Mouse (Mus musculus) MEL (cell line): ENCODE results near the gene Brwd1. TPM values are rescaled to one million over a fixed set of nuclear protein-coding genes. Genes with fewer than 3 reads are reported as not detected.

Experiments
- DNase-seq: peaks from one replicate; pipeline ENCODE4 v3.0.0; 2011; ENCODE audit warnings: low read depth, low spot score
- H3K27ac ChIP-seq: 2 replicates; pipeline ENCODE4 v1.5.1; 2012; ENCODE audit warnings: low read depth, mild to moderate bottlenecking, control low read depth, low read length, moderate library complexity; ENCODE audit not compliant: control insufficient read depth
- H3K27me3 ChIP-seq, 2 experiments: fragments of 150-350 bp in 1 of 2; sonication (generic) in 1 of 2; 2 replicates each; pipeline ENCODE4 v1.6.1; 2012; ENCODE audit warnings: low read length in 2 of 2, mild to moderate bottlenecking in 2 of 2, improper control_type of control experiment in 1 of 2, moderate library complexity in 1 of 2; ENCODE audit not compliant: insufficient read depth in 2 of 2, control insufficient read depth in 1 of 2
- H3K36me3 ChIP-seq, 2 experiments: 2 replicates each; pipeline ENCODE4 v1.6.1; 2012 to 2014; ENCODE audit warnings: low read length in 2 of 2, improper control_type of control experiment in 1 of 2, inconsistent platforms in 1 of 2, mild to moderate bottlenecking in 1 of 2; ENCODE audit not compliant: insufficient read depth in 2 of 2, control insufficient read depth in 1 of 2
- H3K4me1 ChIP-seq, 2 experiments: fragments of 150-350 bp in 1 of 2; sonication (generic) in 1 of 2; 2 replicates each; pipeline ENCODE4 v1.6.1; 2012; ENCODE audit warnings: low read length in 2 of 2, improper control_type of control experiment in 1 of 2, mild to moderate bottlenecking in 1 of 2; ENCODE audit not compliant: insufficient read depth in 2 of 2, control insufficient read depth in 1 of 2
- H3K4me3 ChIP-seq, 2 experiments: fragments of 150-350 bp in 1 of 2; sonication (generic) in 1 of 2; 2 replicates each; pipeline ENCODE4 v1.5.1; 2012; ENCODE audit warnings: low read depth in 2 of 2, low read length in 2 of 2, mild to moderate bottlenecking in 2 of 2, moderate library complexity in 2 of 2, control low read depth in 1 of 2, improper control_type of control experiment in 1 of 2; ENCODE audit not compliant: control insufficient read depth in 1 of 2, insufficient read depth in 1 of 2
- H3K79me2 ChIP-seq: 2 replicates; pipeline ENCODE4 v1.6.1; 2012; ENCODE audit warnings: mild to moderate bottlenecking, low read length, moderate library complexity; ENCODE audit not compliant: control insufficient read depth, poor library complexity, insufficient read depth
- H3K9ac ChIP-seq: 2 replicates; pipeline ENCODE4 v1.6.1; 2012; ENCODE audit warnings: low read depth, mild to moderate bottlenecking, control low read depth, low read length, moderate library complexity; ENCODE audit not compliant: control insufficient read depth, poor library complexity, severe bottlenecking
- H3K9me3 ChIP-seq: fragments of 150-350 bp; sonication (generic); replicated peaks from 2 replicates; pipeline ENCODE4 v1.6.1; 2012; ENCODE audit warnings: mild to moderate bottlenecking, low read length, improper control_type of control experiment, moderate library complexity; ENCODE audit not compliant: insufficient read depth
- CHD1 ChIP-seq: IDR thresholded peaks from 2 replicates; pipeline ENCODE4 v1.6.1; 2012; ENCODE audit warnings: low read depth, mild to moderate bottlenecking, inconsistent platforms, low read length, improper control_type of control experiment
- CHD2 ChIP-seq: IDR thresholded peaks from 2 replicates; pipeline ENCODE4 v1.6.1; 2011; ENCODE audit warnings: low read length, improper control_type of control experiment
- ELF1 ChIP-seq: IDR thresholded peaks from 2 replicates; pipeline ENCODE4 v1.6.1; 2014; ENCODE audit warnings: low read depth, mild to moderate bottlenecking, inconsistent platforms, low read length, improper control_type of control experiment, moderate library complexity
- EP300 ChIP-seq, 2 experiments: IDR thresholded peaks; 2 replicates each; pipeline ENCODE4 v1.6.1; 2011; ENCODE audit warnings: improper control_type of control experiment in 2 of 2, low read length in 2 of 2, low read depth in 1 of 2, mild to moderate bottlenecking in 1 of 2
- ETS1 ChIP-seq: IDR thresholded peaks from 2 replicates; pipeline ENCODE4 v1.6.1; 2012; ENCODE audit warnings: low read depth, mild to moderate bottlenecking, inconsistent platforms, low read length, improper control_type of control experiment, moderate library complexity
- GATA1 ChIP-seq: IDR thresholded peaks from 2 replicates; pipeline ENCODE4 v1.6.1; 2011; ENCODE audit warnings: low read depth, low read length, improper control_type of control experiment
- HCFC1 ChIP-seq: IDR thresholded peaks from 2 replicates; pipeline ENCODE4 v1.6.1; 2012; ENCODE audit warnings: low read depth, mild to moderate bottlenecking, inconsistent platforms, low read length, improper control_type of control experiment, moderate library complexity
- JUND ChIP-seq: IDR thresholded peaks from 2 replicates; pipeline ENCODE4 v1.6.1; 2011; ENCODE audit warnings: low read depth, mild to moderate bottlenecking, improper control_type of control experiment, low read length
- MAFK ChIP-seq: IDR thresholded peaks from 2 replicates; pipeline ENCODE4 v1.6.1; 2011; ENCODE audit warnings: low read depth, mild to moderate bottlenecking, low read length, improper control_type of control experiment, borderline replicate concordance
- MAX ChIP-seq: IDR thresholded peaks from 2 replicates; pipeline ENCODE4 v1.6.1; 2011; ENCODE audit warnings: low read length, improper control_type of control experiment
- MAZ ChIP-seq: IDR thresholded peaks from 2 replicates; pipeline ENCODE4 v1.6.1; 2012; ENCODE audit warnings: low read depth, mild to moderate bottlenecking, inconsistent platforms, low read length, improper control_type of control experiment
- MEF2A ChIP-seq: IDR thresholded peaks from 2 replicates; pipeline ENCODE4 v1.6.1; 2014; ENCODE audit warnings: low read depth, mild to moderate bottlenecking, inconsistent platforms, low read length, improper control_type of control experiment; ENCODE audit not compliant: poor library complexity, insufficient replicate concordance, severe bottlenecking; ENCODE audit errors: extremely low read depth
- MYB ChIP-seq: IDR thresholded peaks from 2 replicates; pipeline ENCODE4 v1.6.1; 2011; ENCODE audit warnings: mild to moderate bottlenecking, low read depth, low read length, improper control_type of control experiment
- MYC ChIP-seq: IDR thresholded peaks from 2 replicates; pipeline ENCODE4 v1.6.1; 2011; ENCODE audit warnings: low read depth, mild to moderate bottlenecking, low read length, improper control_type of control experiment, moderate library complexity
- POLR2A ChIP-seq, 2 experiments: IDR thresholded peaks; 2 replicates each; pipeline ENCODE4 v1.6.1; 2011 to 2012; ENCODE audit warnings: low read length in 2 of 2, mild to moderate bottlenecking in 2 of 2, control low read depth in 1 of 2, improper control_type of control experiment in 1 of 2, low read depth in 1 of 2, moderate library complexity in 1 of 2; ENCODE audit not compliant: control insufficient read depth in 1 of 2, insufficient read depth in 1 of 2, poor library complexity in 1 of 2
- POLR2AphosphoS2 ChIP-seq: IDR thresholded peaks from 2 replicates; pipeline ENCODE4 v1.6.1; 2011; ENCODE audit warnings: low read length, improper control_type of control experiment
- POLR2AphosphoS5 ChIP-seq: IDR thresholded peaks from 2 replicates; pipeline ENCODE4 v1.6.1; 2012; ENCODE audit warnings: low read depth, borderline replicate concordance, mild to moderate bottlenecking, inconsistent platforms, low read length, moderate library complexity, mixed read lengths
- RCOR1 ChIP-seq: IDR thresholded peaks from 2 replicates; pipeline ENCODE4 v1.6.1; 2012; ENCODE audit warnings: low read depth, mild to moderate bottlenecking, inconsistent platforms, low read length, improper control_type of control experiment
- SIN3A ChIP-seq: IDR thresholded peaks from 2 replicates; pipeline ENCODE4 v1.6.1; 2012; ENCODE audit warnings: low read length, improper control_type of control experiment, inconsistent platforms
- SMC3 ChIP-seq: IDR thresholded peaks from 2 replicates; pipeline ENCODE4 v1.6.1; 2011; ENCODE audit warnings: low read depth, low read length, improper control_type of control experiment
- TAL1 ChIP-seq: IDR thresholded peaks from 2 replicates; pipeline ENCODE4 v1.6.1; 2012; ENCODE audit warnings: mild to moderate bottlenecking, inconsistent platforms, low read length, moderate library complexity, mixed read lengths
- TBP ChIP-seq: IDR thresholded peaks from 2 replicates; pipeline ENCODE4 v1.8.0; 2011; ENCODE audit warnings: low read depth, low read length, improper control_type of control experiment
- TCF12 ChIP-seq: IDR thresholded peaks from 2 replicates; pipeline ENCODE4 v1.6.1; 2014; ENCODE audit warnings: low read depth, mild to moderate bottlenecking, inconsistent platforms, low read length, improper control_type of control experiment, moderate library complexity
- UBTF ChIP-seq: IDR thresholded peaks from 2 replicates; pipeline ENCODE4 v1.6.1; 2012; ENCODE audit warnings: low read depth, mild to moderate bottlenecking, inconsistent platforms, low read length, improper control_type of control experiment, moderate library complexity, borderline replicate concordance; ENCODE audit not compliant: insufficient read depth
- USF1 ChIP-seq: IDR thresholded peaks from 2 replicates; pipeline ENCODE4 v1.6.1; 2014; ENCODE audit warnings: low read depth, mild to moderate bottlenecking, inconsistent platforms, low read length, improper control_type of control experiment, moderate library complexity
- USF2 ChIP-seq, 2 experiments: IDR thresholded peaks; 2 replicates each; pipeline ENCODE4 v1.6.1; 2011 to 2012; ENCODE audit warnings: improper control_type of control experiment in 2 of 2, low read length in 2 of 2, borderline replicate concordance in 1 of 2, inconsistent platforms in 1 of 2, low read depth in 1 of 2, mild to moderate bottlenecking in 1 of 2; ENCODE audit not compliant: insufficient read depth in 1 of 2
- ZC3H11A ChIP-seq: IDR thresholded peaks from 2 replicates; pipeline ENCODE4 v1.6.1; 2012; ENCODE audit warnings: low read depth, mild to moderate bottlenecking, inconsistent platforms, low read length, improper control_type of control experiment
- ZKSCAN1 ChIP-seq: IDR thresholded peaks from 2 replicates; pipeline ENCODE4 v1.6.1; 2012; ENCODE audit warnings: low read depth, mild to moderate bottlenecking, inconsistent platforms, low read length, improper control_type of control experiment, moderate library complexity
- ZNF384 ChIP-seq: IDR thresholded peaks from 2 replicates; pipeline ENCODE4 v1.6.1; 2012; ENCODE audit warnings: low read depth, mild to moderate bottlenecking, inconsistent platforms, low read length, improper control_type of control experiment
- polyA plus RNA-seq, 2 experiments: library from polyadenylated mRNA; stranded (reverse) in 1 of 2; unstranded in 1 of 2; fragments of >175 nt in 1 of 2; fragments of >200 nt in 1 of 2; gene quantifications; 2 replicates each; pipeline versions ENCODE4 v1.2.1 to v1.2.4; 2012; ENCODE audit warnings: low replicate concordance in 2 of 2, low read depth in 1 of 2; ENCODE audit not compliant: insufficient read length in 2 of 2, insufficient read depth in 1 of 2, missing spikeins in 1 of 2
- total RNA-seq: library from RNA; depleted of rRNA; stranded (reverse); fragments of 300-350 nt; gene quantifications from 2 replicates; pipeline ENCODE4 v1.2.3, GENCODE M21; 2012

Gene Brwd1
- total and polyA plus RNA-seq, 3 experiments = 27.1 to 77.1 (median 41.0) TPM

DNA sequence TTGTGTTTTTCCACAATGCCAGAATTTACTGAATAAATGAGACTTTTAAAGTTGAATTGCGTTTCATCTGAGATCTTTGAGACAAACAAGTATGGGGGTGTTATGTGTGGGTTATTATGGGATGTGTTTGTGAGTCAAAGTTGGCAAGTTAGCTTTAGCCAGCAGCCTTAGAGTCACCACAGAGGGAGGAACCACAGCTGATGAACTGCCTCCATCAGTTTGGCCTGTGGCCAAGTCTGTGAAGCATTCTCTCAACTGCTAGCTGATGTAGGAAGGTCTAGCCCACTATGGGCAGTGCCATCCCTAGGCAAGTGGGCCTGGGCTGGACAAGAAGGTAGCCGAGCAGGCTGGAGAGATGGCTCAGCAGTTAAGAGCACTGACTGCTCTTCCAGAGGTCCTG is 111.5 kb downstream of the Brwd1 start:
- H3K4me3 ChIP-seq = no peak overlapping the region
- no peaks in the 10 kb centered on the region for H3K36me3 ChIP-seq
- H3K4me1 ChIP-seq = peaks cover 3 to 4% of the 10 kb centered on the region in 2 experiments; a peak in 3 of 4 replicates
- no peak overlapping the region for H3K27ac ChIP-seq
- no peaks in the 10 kb centered on the region for H3K27me3 ChIP-seq
- H3K9me3 ChIP-seq = no peaks in the 10 kb centered on the region
- H3K79me2 ChIP-seq = no peaks in the 10 kb centered on the region
- DNase-seq = peak; percentile 74
- no peak overlapping the region for H3K9ac ChIP-seq
- TF ChIP-seq USF2 (IDR thresholded peaks at IDR 0.05; ENCODE audit: borderline replicate concordance in 1 of 2, insufficient read depth in 1 of 2, low read depth in 1 of 2, low read length in 2 of 2) = no peak
- no peak for TF ChIP-seq MAX
- no peak for TF ChIP-seq MAZ
- TF ChIP-seq SMC3 = no peak
- no peak for TF ChIP-seq RCOR1
- no peak for TF ChIP-seq GATA1
- peak; percentile 63; the same call in 1 of the 2 replicates for TF ChIP-seq ETS1
- no peak for TF ChIP-seq MYB
- no peak for TF ChIP-seq POLR2AphosphoS5
- TF ChIP-seq SIN3A = 0 out of 2 replicates have a peak, but pooled peaks have one; percentile 30
- no peak for TF ChIP-seq JUND
- TF ChIP-seq ZKSCAN1 = no peak
- TF ChIP-seq ZNF384 = no peak
- no peak for TF ChIP-seq TCF12
- no peak for TF ChIP-seq UBTF
- TF ChIP-seq HCFC1 = no peak
- no peak for TF ChIP-seq MAFK
- no peak for TF ChIP-seq CHD1
- TF ChIP-seq POLR2A (IDR thresholded peaks at IDR 0.05; ENCODE audit: control insufficient read depth in 1 of 2, insufficient read depth in 1 of 2, low read depth in 1 of 2, low read length in 2 of 2, poor library complexity in 1 of 2) = no peak
- no peak for TF ChIP-seq POLR2AphosphoS2
- TF ChIP-seq MEF2A = no peak
- TF ChIP-seq EP300 (IDR thresholded peaks at IDR 0.05; ENCODE audit: low read depth in 1 of 2, low read length in 2 of 2) = 0 out of 4 replicates have a peak, but pooled peaks of 1 of the 2 experiments have one; percentile 18
- no peak for TF ChIP-seq TAL1
- TF ChIP-seq USF1 = no peak
- no peak for TF ChIP-seq TBP
- no peak for TF ChIP-seq CHD2
- TF ChIP-seq ELF1 = 0 out of 2 replicates have a peak, but pooled peaks have one; percentile 4
- TF ChIP-seq ZC3H11A = no peak
- TF ChIP-seq MYC = no peak
